Mouse (Mus musculus) testis, adult 2 months (tissue): ENCODE measurements around the gene Tab2. TPM values are rescaled to one million over a fixed set of nuclear protein-coding genes. Genes with fewer than 3 reads are reported as not detected.

Source experiments
- H3K27ac ChIP-seq: fragments of 200-500 bp; 2 replicates; pipeline ENCODE4 v1.5.1; 2012; ENCODE audit warnings: low read depth, low read length; ENCODE audit not compliant: control insufficient read depth, insufficient read depth
- H3K27me3 ChIP-seq: fragments of 200-500 bp; 2 replicates; pipeline ENCODE4 v1.6.1; 2012; ENCODE audit warnings: mild to moderate bottlenecking, low read length, moderate library complexity; ENCODE audit not compliant: control insufficient read depth, insufficient read depth
- H3K36me3 ChIP-seq: fragments of 200-500 bp; 2 replicates; pipeline ENCODE4 v1.6.1; 2012; ENCODE audit warnings: mild to moderate bottlenecking, low read length; ENCODE audit not compliant: control insufficient read depth, insufficient read depth
- H3K4me1 ChIP-seq: fragments of 200-500 bp; 2 replicates; pipeline ENCODE4 v1.6.1; 2012; ENCODE audit warnings: low read length; ENCODE audit not compliant: control insufficient read depth, insufficient read depth
- H3K4me3 ChIP-seq: fragments of 200-500 bp; 2 replicates; pipeline ENCODE4 v1.5.1; 2012; ENCODE audit warnings: low read depth, mild to moderate bottlenecking, low read length, moderate library complexity, mixed read lengths; ENCODE audit not compliant: control insufficient read depth
- CTCF ChIP-seq: fragments of 200-500 bp; IDR thresholded peaks from 2 replicates; pipeline ENCODE4 v1.5.1; 2012; ENCODE audit warnings: low read depth, mild to moderate bottlenecking, inconsistent platforms, low read length, moderate library complexity; ENCODE audit not compliant: control insufficient read depth, insufficient read depth, insufficient replicate concordance
- POLR2A ChIP-seq: fragments of 200-500 bp; IDR thresholded peaks from 2 replicates; pipeline ENCODE4 v1.6.1; 2012; ENCODE audit warnings: low read depth, mild to moderate bottlenecking, inconsistent platforms, low read length, moderate library complexity; ENCODE audit not compliant: control insufficient read depth
- polyA plus RNA-seq: library from polyadenylated mRNA; depleted of rRNA; stranded (reverse); fragments of >200 nt; gene quantifications from 2 replicates; pipeline ENCODE4 v1.2.3, GENCODE M21; 2012

Tab2 gene
- polyA plus RNA-seq, 1 experiment: 20.7 TPM

GRCm38 (mm10) chr10:7959073-7959472 is 3.0 kb upstream of the Tab2 start:
- Histone ChIP-seq H3K27ac (no peak overlapping the region), H3K27me3 (no peaks in the 10 kb centered on the region), H3K4me1 (no peaks in the 10 kb centered on the region; the same call in none of the 2 replicates), H3K36me3 (no peaks in the 10 kb centered on the region), H3K4me3 (no peak overlapping the region)
- TF ChIP-seq CTCF (no peak), POLR2A (no peak)

- H3K27me3 ChIP-seq: no peaks in the 10 kb centered on the region
- H3K4me1 ChIP-seq: no peaks in the 10 kb centered on the region; the same call in none of the 2 replicates
- TF ChIP-seq CTCF: no peak
- TF ChIP-seq POLR2A: no peak
- peak overlapping the region; percentile 92 for H3K4me3 ChIP-seq
- H3K27ac ChIP-seq: peak overlapping the region; percentile 83
- no peaks in the 10 kb centered on the region for H3K36me3 ChIP-seq
Observed at GRCm38 (mm10) chr10:7955634-7956121, 352 bp downstream of the Tab2 start.

- H3K27me3 ChIP-seq: no peaks in the 10 kb centered on the region
- H3K36me3 ChIP-seq: no peaks in the 10 kb centered on the region
- H3K4me3 ChIP-seq: peak overlapping the region; percentile 92
- TF ChIP-seq CTCF: no peak
- TF ChIP-seq POLR2A: no peak
- H3K27ac ChIP-seq: peak overlapping the region; percentile 25
- no peaks in the 10 kb centered on the region; the same call in none of the 2 replicates for H3K4me1 ChIP-seq
Observed at GRCm38 (mm10) chr10:7954989-7955633, 919 bp downstream of the Tab2 start.

GRCm38 (mm10) chr10:7954627-7954988 is 1.4 kb downstream of the Tab2 start:
- Histone ChIP-seq H3K27ac (no peak overlapping the region), H3K27me3 (no peaks in the 10 kb centered on the region), H3K4me3 (peak overlapping the region; percentile 92), H3K4me1 (no peaks in the 10 kb centered on the region; the same call in none of the 2 replicates), H3K36me3 (no peaks in the 10 kb centered on the region)
- no peak for TF ChIP-seq POLR2A
- TF ChIP-seq CTCF: no peak

- no peaks in the 10 kb centered on the region for H3K36me3 ChIP-seq
Observed at GRCm38 (mm10) chr10:7943006-7943405, 13.0 kb downstream of the Tab2 start.

GRCm38 (mm10) chr10:7936556-7937192 is 19.4 kb downstream of the Tab2 start:
- no peak overlapping the region for H3K27ac ChIP-seq
- no peak for TF ChIP-seq CTCF
- no peak overlapping the region for H3K4me3 ChIP-seq

More at GRCm38 (mm10) chr10:7943006-7943405, 13.0 kb downstream of the Tab2 start:
- Histone ChIP-seq H3K4me1 (no peaks in the 10 kb centered on the region), H3K27me3 (no peaks in the 10 kb centered on the region), H3K4me3 (no peak overlapping the region), H3K27ac (no peak overlapping the region)
- TF ChIP-seq CTCF: no peak
- no peak for TF ChIP-seq POLR2A

GRCm38 (mm10) chr10:7932958-7933357 is 23.1 kb downstream of the Tab2 start:
- no peak overlapping the region for H3K4me3 ChIP-seq
- H3K27me3 ChIP-seq: no peaks in the 10 kb centered on the region
- no peaks in the 10 kb centered on the region for H3K4me1 ChIP-seq
- H3K27ac ChIP-seq: no peak overlapping the region
- H3K36me3 ChIP-seq: no peaks in the 10 kb centered on the region
- no peak for TF ChIP-seq POLR2A

More at GRCm38 (mm10) chr10:7936556-7937192, 19.4 kb downstream of the Tab2 start:
- H3K36me3 ChIP-seq: no peaks in the 10 kb centered on the region
- no peaks in the 10 kb centered on the region for H3K4me1 ChIP-seq
- H3K27me3 ChIP-seq: no peaks in the 10 kb centered on the region
